Mouse (Mus musculus) hindbrain, postnatal 0 days (tissue): ENCODE data around the gene S1pr2. TPM values are rescaled to one million over a fixed set of nuclear protein-coding genes. Genes with fewer than 3 reads are reported as not detected.

Experiments used
- ATAC-seq: fragments of 200-750 bp; cut with Nextera tagmentation; 2 replicates; pipeline ENCODE4 v1.8.0; 2017; ENCODE audit warnings: mild to moderate bottlenecking, moderate TSS enrichment, moderate library complexity
- DNase-seq: peaks from one replicate; pipeline ENCODE4 v3.0.0-alpha.2; 2015; ENCODE audit warnings: low spot score
- H3K27ac ChIP-seq: fragments of 300-500 bp; sonication (generic); 2 replicates; pipeline ENCODE4 v1.5.1; 2014; ENCODE audit warnings: mild to moderate bottlenecking
- H3K27me3 ChIP-seq: fragments of 300-500 bp; sonication (generic); 2 replicates; pipeline ENCODE4 v1.6.1; 2014; ENCODE audit warnings: low read length, mixed read lengths; ENCODE audit not compliant: insufficient read depth
- H3K36me3 ChIP-seq: fragments of 300-500 bp; sonication (generic); 2 replicates; pipeline ENCODE4 v1.6.1; 2014; ENCODE audit warnings: low read length, mixed read lengths; ENCODE audit not compliant: insufficient read depth
- H3K4me1 ChIP-seq: fragments of 300-500 bp; sonication (generic); 2 replicates; pipeline ENCODE4 v1.6.1; 2014; ENCODE audit warnings: antibody characterized with exemption, low read length, mixed read lengths; ENCODE audit not compliant: insufficient read depth
- H3K4me2 ChIP-seq: fragments of 300-500 bp; sonication (generic); 2 replicates; pipeline ENCODE4 v1.6.1; 2014; ENCODE audit warnings: low read depth, mild to moderate bottlenecking, low read length, moderate library complexity, mixed read lengths
- H3K4me3 ChIP-seq: fragments of 300-500 bp; sonication (generic); 2 replicates; pipeline ENCODE4 v1.5.1; 2014; ENCODE audit warnings: low read length
- H3K9ac ChIP-seq: fragments of 300-500 bp; sonication (generic); replicated peaks from 2 replicates; pipeline ENCODE4 v1.6.1; 2014; ENCODE audit warnings: mild to moderate bottlenecking, low read length, moderate library complexity, mixed read lengths
- H3K9me3 ChIP-seq: fragments of 300-500 bp; sonication (generic); 2 replicates; pipeline ENCODE4 v1.6.1; 2016; ENCODE audit warnings: low read length, mixed read lengths
- CTCF ChIP-seq: IDR thresholded peaks from 2 replicates; pipeline ENCODE4 v1.5.1; 2016; ENCODE audit warnings: antibody characterized with exemption, control low read depth, low read depth
- WGBS: fragments of 180-500 bp; shearing (Covaris S2); extraction: QIAGEN DNeasy Blood & Tissue Kit; methylation state at CpG from one replicate; pipeline ENCODE4 v1.1.7; 2014; 5-methylcytosine and 5-hydroxymethylcytosine counted together
- polyA plus RNA-seq: library from polyadenylated mRNA; unstranded; fragments of >200 nt; fragmentation: Nextera tagmentation; extraction: Ambion mirVana; gene quantifications from 2 replicates; pipeline ENCODE4 v1.2.1, GENCODE M21; 2015
- total RNA-seq: library from RNA; depleted of rRNA; stranded (reverse); fragments of >200 nt; gene quantifications from 2 replicates; pipeline ENCODE4 v1.2.3, GENCODE M21; 2014

The S1pr2 gene
- total and polyA plus RNA-seq, 2 experiments from 2014 or later: 6.0 to 8.5 TPM

GRCm38 (mm10) chr9:20952520-20953227, 23.9 kb downstream of the S1pr2 start:
- WGBS: under 1% methylated on average over 51 of the region's 51 CpGs
- peak overlapping the region; percentile 77 for H3K4me3 ChIP-seq
- peak; percentile 99 for DNase-seq
- no peaks in the 10 kb centered on the region for H3K27me3 ChIP-seq
- H3K4me1 ChIP-seq: peaks cover 8% of the 10 kb centered on the region; the same call in 1 of the 2 replicates
- peak; percentile 97 for ATAC-seq
- no peaks in the 10 kb centered on the region for H3K36me3 ChIP-seq
- H3K9me3 ChIP-seq: no peaks in the 10 kb centered on the region
- H3K4me2 ChIP-seq: peak overlapping the region; percentile 82
- H3K27ac ChIP-seq: peak overlapping the region; percentile 89
- H3K9ac ChIP-seq: peak overlapping the region; percentile 69
- TF ChIP-seq CTCF: peak; percentile 58

- H3K9me3 ChIP-seq: no peaks in the 10 kb centered on the region
- WGBS: under 1% methylated on average over 16 of the region's 17 CpGs
- H3K36me3 ChIP-seq: no peaks in the 10 kb centered on the region
- H3K4me2 ChIP-seq: peak overlapping the region; percentile 82
- peak overlapping the region; percentile 77 for H3K4me3 ChIP-seq
- peak overlapping the region; percentile 69 for H3K9ac ChIP-seq
- TF ChIP-seq CTCF: no peak
- peak overlapping the region; percentile 89 for H3K27ac ChIP-seq
- ATAC-seq: peak; percentile 76
- H3K4me1 ChIP-seq: peaks cover 8% of the 10 kb centered on the region; the same call in 1 of the 2 replicates
- no peaks in the 10 kb centered on the region for H3K27me3 ChIP-seq
- no peak for DNase-seq
These were observed 24.5 kb downstream of the S1pr2 start for GRCm38 (mm10) chr9:20951966-20952519.

GRCm38 (mm10) chr9:20951441-20951840, 25.1 kb downstream of the S1pr2 start:
- Histone ChIP-seq H3K36me3 (no peaks in the 10 kb centered on the region), H3K27ac (peak overlapping the region; percentile 89; the same call in 1 of the 2 replicates), H3K9ac (peak overlapping the region; percentile 69), H3K4me1 (peaks cover 8% of the 10 kb centered on the region; the same call in 1 of the 2 replicates), H3K4me2 (peak overlapping the region; percentile 82), H3K27me3 (no peaks in the 10 kb centered on the region), H3K9me3 (no peaks in the 10 kb centered on the region), H3K4me3 (peak overlapping the region; percentile 77)
- ATAC-seq (no peak), DNase-seq (peak; percentile 23)
- no peak for TF ChIP-seq CTCF
- WGBS: 17% methylated on average over 14 of the region's 14 CpGs

GRCm38 (mm10) chr9:20950419-20950818, 26.2 kb downstream of the S1pr2 start:
- Histone ChIP-seq H3K4me1 (peaks cover 8% of the 10 kb centered on the region; the same call in 1 of the 2 replicates), H3K36me3 (no peaks in the 10 kb centered on the region), H3K9me3 (no peaks in the 10 kb centered on the region), H3K4me2 (no peak overlapping the region), H3K4me3 (no peak overlapping the region), H3K27ac (no peak overlapping the region), H3K27me3 (no peaks in the 10 kb centered on the region), H3K9ac (no peak overlapping the region; the same call in 1 of the 2 replicates)
- DNase-seq: no peak
- ATAC-seq: no peak
- no peak for TF ChIP-seq CTCF

GRCm38 (mm10) chr9:20946066-20946880, 30.3 kb downstream of the S1pr2 start:
- H3K27ac ChIP-seq: no peak overlapping the region
- H3K36me3 ChIP-seq: peaks cover 4% of the 10 kb centered on the region
- H3K4me3 ChIP-seq: no peak overlapping the region
- no peak for DNase-seq
- no peak for ATAC-seq
- H3K27me3 ChIP-seq: no peaks in the 10 kb centered on the region
- no peak overlapping the region for H3K4me2 ChIP-seq
- no peak overlapping the region for H3K9ac ChIP-seq
- no peaks in the 10 kb centered on the region for H3K9me3 ChIP-seq
- TF ChIP-seq CTCF: no peak
- WGBS: 88% methylated on average over 16 of the region's 16 CpGs
- H3K4me1 ChIP-seq: peaks cover 6% of the 10 kb centered on the region; the same call in 1 of the 2 replicates

- no peak overlapping the region for H3K9ac ChIP-seq
- no peaks in the 10 kb centered on the region for H3K9me3 ChIP-seq
- H3K36me3 ChIP-seq: peaks cover 19% of the 10 kb centered on the region
- ATAC-seq (no peak), DNase-seq (no peak)
- no peak for TF ChIP-seq CTCF
- H3K4me3 ChIP-seq: no peak overlapping the region
- H3K4me1 ChIP-seq: no peaks in the 10 kb centered on the region
- H3K4me2 ChIP-seq: no peak overlapping the region
- H3K27ac ChIP-seq: no peak overlapping the region
- no peaks in the 10 kb centered on the region for H3K27me3 ChIP-seq
- 68% methylated on average over 4 of the region's 4 CpGs for WGBS
These were observed 31.7 kb downstream of the S1pr2 start for GRCm38 (mm10) chr9:20944697-20945370.
